Mouse (Mus musculus) urinary bladder, postnatal 10 days (tissue): ENCODE measurements around the gene Yeats4.
"Not testable (repeated sequence)": the region's sequence is repeated elsewhere in the genome, so short reads cannot be mapped to it uniquely, and the experiment has no call there.

ENCODE experiments used
- DNase-seq: peaks from one replicate; pipeline ENCODE4 v3.0.0; 2022; ENCODE audit warnings: low spot score

The Yeats4 gene

GRCm38 (mm10) chr10:117224102-117224990 lies at the start of gene Yeats4:
Gene Yeats4 (minus strand): TSS chr10:117224507.
- peak; percentile 81 for DNase-seq

DNA sequence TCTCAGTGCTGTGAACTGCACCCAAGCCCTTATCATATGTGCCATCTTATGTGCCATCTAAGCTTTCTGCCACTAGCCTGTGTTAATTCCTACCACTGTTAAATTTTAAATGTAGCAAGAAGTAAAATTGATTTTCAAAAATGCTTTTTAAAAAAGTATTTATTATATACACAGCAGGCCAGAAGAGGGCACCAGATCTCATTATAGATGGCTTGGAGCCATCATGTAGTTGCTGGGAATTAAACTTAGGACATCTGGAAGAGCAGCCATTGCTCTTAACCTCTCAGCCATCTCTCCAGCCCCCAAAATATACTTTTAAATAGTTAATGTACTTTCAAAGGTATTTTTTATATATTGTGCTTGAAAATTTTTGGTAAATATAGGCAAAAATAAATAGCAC lies 47.7 kb upstream of the Yeats4 start:
- DNase-seq, result no peak

GRCm38 (mm10) chr10:117259870-117260269 lies 35.6 kb upstream of the Yeats4 start:
- DNase-seq, result no peak

DNA sequence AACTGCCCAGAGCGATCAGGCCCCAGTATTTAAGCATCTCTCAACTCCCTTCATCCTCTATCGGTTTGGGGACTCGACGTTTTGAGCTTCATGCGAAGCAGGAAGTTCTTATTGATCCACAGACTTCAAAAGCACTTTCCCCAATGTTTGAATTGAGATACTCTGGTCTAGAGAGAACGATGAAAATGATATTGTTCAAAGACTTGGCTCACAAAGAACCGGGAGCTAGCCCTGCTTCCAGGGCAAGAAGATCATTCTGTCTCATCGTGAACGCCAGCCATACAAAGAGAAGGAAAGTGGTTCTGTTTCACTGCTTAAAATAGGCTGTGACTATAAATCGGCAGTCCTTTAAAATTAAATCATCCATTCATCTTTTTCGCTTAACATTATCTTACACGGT lies 14.3 kb upstream of the Yeats4 start, which contains the start of gene 9530003J23Rik:
Gene 9530003J23Rik (minus strand): TSS at position 101 of the 400 bp plus-strand sequence.
- no peak for DNase-seq

GRCm38 (mm10) chr10:117235866-117236265 lies 11.6 kb upstream of the Yeats4 start:
- no peak for DNase-seq

DNA sequence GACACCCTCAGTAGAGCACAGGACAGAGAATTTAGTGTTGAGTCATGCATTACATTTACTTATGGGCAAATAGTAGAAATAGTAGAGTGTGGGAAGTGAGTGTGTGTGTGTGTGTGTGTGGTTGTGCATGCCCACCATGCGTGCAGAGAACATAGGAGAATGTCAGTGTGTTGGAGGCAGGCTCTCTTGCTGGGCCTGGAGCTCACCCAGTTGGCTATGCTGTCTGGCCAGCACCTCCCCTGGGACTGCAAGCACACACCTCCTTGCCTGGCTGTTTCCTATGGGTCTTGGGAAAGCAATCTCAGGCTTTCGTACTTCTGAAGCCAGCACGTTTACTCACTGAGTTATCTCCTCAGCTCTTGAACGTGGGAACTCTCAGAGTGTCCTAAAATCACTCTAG lies 10.5 kb upstream of the Yeats4 start:
- DNase-seq, result no peak

DNA sequence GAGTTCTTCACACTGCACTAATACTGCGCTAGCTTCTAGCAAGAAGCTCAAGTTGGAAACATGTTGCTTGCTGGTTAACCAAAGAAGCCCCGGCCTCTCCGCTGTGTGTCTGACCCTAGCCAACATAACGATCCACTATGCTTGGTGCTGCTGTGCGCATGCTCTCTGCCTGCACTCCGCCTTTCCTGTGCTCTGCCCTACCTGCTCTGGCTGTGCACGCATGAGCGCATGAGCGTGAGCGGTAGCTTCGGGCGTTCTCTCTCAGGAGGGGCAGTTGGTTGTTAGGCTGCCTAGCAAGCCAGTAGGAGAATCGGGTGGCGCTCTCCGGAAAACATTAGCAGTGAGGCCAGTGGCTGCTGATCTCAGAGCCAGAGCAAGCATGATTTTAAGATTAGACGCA lies 5.5 kb upstream of the Yeats4 start:
- no peak for DNase-seq

DNA sequence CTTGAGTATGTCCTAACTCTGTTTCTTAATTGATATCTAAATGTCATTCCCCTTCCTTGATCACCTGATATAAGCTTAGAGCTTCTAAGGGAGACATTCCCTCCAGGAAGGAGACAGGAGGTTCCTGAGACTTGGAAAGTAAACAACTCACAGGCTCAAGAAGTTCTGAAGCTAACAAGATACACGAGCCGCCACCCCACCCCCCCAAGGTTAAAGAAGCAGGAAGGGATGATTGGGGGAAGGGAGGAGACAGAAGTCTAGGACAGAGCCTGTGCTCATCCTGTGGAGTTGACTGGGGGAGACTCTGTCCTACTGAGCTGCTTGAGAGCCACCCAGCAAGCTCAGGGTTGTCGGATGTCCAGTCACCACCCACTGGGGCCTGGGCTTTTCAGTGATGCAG lies 1.7 kb upstream of the Yeats4 start:
- DNase-seq, result no peak

- no peak for DNase-seq
These were observed 787 bp upstream of the Yeats4 start for GRCm38 (mm10) chr10:117225094-117225493.

DNA sequence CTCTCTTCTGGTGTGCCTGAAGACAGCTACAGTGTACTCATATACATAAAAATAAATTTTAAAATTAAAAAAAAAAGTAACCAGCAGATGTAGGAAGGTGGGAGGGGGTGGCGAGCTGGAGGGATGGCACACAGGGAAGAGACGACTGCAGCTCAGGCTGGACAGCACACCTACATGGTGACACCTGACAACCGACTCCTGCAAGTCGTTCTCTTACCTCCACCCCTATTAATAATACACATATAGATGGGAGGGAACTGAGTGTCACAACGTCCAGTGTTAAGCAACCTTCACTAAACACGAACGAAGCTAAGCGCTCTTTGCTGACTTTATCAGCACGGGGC lies 577 bp downstream of the Yeats4 start:
- no peak for DNase-seq

- DNase-seq, result no peak
These were observed 1.5 kb downstream of the Yeats4 start for GRCm38 (mm10) chr10:117222821-117223220.

GRCm38 (mm10) chr10:117218351-117218750 lies 6.0 kb downstream of the Yeats4 start:
- DNase-seq, result no peak

DNA sequence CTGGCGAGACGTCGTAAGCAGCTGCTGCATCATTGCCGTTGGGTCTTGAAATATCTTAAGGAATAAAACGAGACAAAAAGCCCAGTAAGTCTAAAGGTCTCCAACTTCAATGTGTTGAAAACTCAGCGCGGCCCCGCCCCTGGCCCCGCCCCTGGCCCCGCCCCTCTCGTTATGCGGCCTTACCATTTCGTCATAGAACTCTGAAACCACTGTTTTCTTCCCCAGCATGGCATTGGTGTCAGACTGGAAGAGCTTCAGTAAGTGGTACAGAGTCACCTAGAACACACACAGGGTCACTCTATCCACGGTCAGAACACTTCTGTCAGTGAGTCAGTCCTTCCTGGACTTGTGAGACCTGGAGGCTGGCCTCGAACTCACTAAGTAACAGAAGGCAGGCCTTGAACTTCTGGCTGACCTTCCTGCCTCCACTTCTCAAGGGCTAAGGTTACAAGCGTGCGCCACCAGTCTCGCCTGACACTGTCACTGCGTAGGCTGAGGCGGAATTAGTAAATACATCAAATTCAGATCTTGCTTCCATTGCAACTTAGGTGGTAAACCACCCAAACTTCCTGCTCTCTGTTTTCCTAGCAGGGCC lies 7.0 kb downstream of the Yeats4 start:
- no peak for DNase-seq

DNA sequence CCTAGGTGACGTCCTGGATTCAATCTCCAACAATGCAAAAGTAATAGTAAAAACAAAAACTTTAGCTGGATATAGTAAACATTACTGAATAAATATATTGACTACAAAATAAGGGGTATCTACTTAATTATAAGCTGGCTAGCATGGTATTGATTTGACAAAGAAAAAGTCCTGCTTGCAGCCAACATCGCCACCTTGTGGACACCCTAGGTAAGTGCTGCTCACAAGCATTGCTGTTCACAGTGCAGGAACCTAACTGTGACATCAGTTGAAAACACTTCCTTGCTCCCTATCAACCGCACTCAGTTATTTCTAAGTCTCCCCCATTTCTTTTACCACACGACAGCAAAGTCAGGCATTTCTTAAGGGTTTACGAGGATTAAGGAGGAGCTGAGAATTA lies 7.5 kb downstream of the Yeats4 start:
- DNase-seq, result no peak

DNA sequence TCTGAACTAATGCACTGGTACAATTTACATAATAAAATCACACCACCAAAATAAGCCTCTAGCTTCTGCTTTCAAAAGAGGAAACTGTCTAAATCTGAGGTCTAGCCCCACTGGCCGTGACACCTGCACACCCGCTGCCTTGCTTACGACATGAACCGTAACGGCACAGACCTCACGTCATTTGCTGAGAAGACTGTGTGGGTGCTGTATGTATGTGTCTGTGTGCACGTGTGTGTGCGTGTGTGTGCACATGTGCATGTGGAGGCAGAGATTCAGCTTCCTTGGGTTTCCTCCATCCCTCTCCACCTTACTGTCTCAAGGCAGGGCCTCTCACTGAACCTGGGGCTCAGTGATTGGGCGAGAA lies 8.2 kb downstream of the Yeats4 start:
- no peak for DNase-seq

DNA sequence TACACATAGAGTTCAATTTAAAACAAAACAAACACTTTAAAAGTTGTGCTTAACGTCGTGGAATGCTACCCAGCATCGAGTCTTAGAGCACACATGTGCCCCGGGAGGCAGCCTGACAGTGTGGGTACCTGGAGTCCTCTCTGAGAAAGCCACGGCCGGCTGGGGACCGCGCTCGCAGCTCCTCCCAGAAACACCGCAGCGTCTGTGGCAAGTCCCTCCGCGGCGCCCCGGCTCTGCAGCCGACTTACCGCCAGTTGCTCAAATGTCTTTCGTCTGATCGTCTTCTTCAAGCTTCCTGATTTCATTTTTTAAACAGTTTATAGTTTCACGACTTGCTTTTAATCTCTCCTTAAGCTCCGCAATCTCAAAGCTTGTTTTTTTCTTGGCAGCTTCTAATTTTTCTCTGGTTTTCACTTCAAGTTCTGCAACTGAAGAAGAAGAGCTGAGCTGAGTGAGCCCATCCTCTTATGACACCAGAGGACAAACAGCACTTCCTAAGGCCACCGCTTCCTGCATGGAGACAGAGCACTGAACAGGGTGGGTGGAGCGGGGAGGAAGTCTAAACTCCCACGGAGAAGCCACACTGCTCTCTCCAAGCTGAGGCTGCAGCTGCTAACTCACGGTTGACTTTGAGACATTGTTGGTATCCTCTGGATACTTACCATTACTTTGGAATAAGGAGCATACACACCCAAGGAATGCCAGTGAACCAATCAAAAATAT lies 8.7 kb downstream of the Yeats4 start:
- no peak for DNase-seq

DNA sequence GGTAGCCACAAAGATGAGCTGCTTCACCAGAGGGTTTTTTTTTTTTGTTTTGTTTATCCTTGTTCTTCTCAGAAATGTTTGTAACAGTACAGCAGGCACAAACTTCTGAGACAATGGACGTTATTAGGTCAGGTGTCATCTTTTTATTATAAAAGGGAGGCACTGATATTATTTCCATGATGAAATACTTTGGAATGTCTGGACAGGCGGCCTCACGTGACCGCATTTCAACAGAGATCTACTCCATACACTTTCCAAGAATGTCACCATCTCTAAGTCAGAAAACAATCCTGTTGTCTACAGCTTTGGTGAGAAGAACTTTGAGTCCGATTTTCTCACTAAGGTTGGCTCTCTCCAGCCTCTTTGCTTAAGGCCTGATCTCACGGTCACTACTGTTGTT lies 13.3 kb downstream of the Yeats4 start:
- DNase-seq, result no peak

- no peak for DNase-seq
These were observed 14.8 kb downstream of the Yeats4 start for GRCm38 (mm10) chr10:117209469-117209938.

DNA sequence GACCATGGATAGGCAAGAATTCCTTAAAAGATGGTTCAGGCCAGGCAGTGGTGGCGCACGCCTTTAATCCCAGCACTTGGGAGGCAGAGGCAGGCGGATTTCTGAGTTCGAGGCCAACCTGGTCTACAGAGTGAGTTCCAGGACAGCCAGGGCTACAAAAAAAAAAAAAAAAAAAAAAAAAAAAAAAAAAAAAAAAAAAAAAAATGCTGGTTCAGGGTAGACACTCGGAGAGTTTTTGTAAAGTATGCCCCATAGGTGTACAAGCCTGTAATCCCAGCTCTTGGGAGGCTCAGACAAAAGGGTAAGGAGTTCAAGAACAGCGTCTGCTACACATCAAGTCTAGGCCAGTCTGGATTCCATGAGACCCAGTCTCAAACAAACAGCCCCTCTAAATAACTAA lies 15.5 kb downstream of the Yeats4 start:
- not testable (repeated sequence) for DNase-seq

- no peak for DNase-seq
These were observed 16.1 kb downstream of the Yeats4 start for GRCm38 (mm10) chr10:117208221-117208620.

DNA sequence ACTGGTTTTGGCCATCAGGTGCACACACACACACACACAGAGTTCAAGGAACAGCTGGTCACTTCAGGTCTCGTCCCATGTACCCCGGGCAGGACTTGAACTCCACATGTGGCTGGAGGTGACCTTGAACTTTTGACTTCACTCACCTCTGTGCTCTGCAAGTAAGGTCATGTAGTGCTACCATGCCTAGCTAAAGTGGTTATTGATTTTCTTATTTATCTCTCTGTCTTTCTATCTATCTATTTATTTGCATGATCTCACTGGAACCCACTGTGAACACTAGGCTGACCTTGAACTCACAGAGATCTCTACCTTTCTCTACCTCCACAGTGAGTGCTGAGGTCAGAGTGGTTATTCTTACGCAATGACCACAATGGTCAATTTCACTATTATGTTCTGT lies 18.2 kb downstream of the Yeats4 start:
- no peak for DNase-seq

DNA sequence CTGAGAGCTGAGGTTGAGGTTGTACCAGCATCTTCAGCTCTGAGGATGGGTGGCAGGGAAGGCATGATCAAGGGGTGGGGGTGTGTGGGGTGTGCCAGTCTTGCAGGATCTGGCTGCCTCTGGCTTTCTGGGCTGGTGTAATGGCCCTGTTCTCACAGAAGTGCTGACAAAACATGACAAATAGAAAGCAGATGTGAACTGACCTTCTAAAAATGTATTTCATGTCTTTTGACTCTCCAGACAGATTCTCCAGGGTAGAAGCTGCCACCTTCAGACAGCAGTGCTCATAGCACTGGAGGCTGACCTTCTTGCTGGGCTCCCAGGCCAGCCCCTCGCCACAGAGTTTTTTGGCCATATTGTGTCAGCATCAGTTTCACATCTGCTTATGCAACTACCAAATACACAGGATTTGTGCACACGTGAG lies 20.7 kb downstream of the Yeats4 start:
- DNase-seq, result no peak

- no peak for DNase-seq
These were observed 21.2 kb downstream of the Yeats4 start for GRCm38 (mm10) chr10:117202981-117203557.
